Mouse (Mus musculus) liver, embryonic 14.5 days (tissue): Measurements from ENCODE around the gene Srrm4. TPM values are rescaled to one million over a fixed set of nuclear protein-coding genes. Genes with fewer than 3 reads are reported as not detected.

Source experiments
- ATAC-seq: fragments of 200-750 bp; cut with Nextera tagmentation; 2 replicates; pipeline ENCODE4 v1.8.0; 2017; ENCODE audit warnings: moderate number of reproducible peaks, mild to moderate bottlenecking, moderate library complexity; ENCODE audit not compliant: insufficient read depth
- DNase-seq, 3 experiments: peaks; one replicate each; pipeline ENCODE4 v3.0.0-alpha.2; 2012 to 2013; ENCODE audit warnings: low read depth in 3 of 3, low spot score in 3 of 3
- H3K27ac ChIP-seq: fragments of 300-500 bp; sonication (generic); 2 replicates; pipeline ENCODE4 v1.5.1; 2014; ENCODE audit warnings: moderate library complexity, mild to moderate bottlenecking, control low read depth, inconsistent platforms
- H3K27me3 ChIP-seq: fragments of 300-500 bp; sonication (generic); 2 replicates; pipeline ENCODE4 v1.6.1; 2014; ENCODE audit warnings: mild to moderate bottlenecking, low read length, moderate library complexity; ENCODE audit not compliant: control insufficient read depth, insufficient read depth
- H3K36me3 ChIP-seq: fragments of 300-500 bp; sonication (generic); replicated peaks from 2 replicates; pipeline ENCODE4 v1.6.1; 2014; ENCODE audit warnings: low read depth; ENCODE audit not compliant: control insufficient read depth, insufficient read depth
- H3K4me1 ChIP-seq, 2 experiments: fragments of 200-500 bp in 1 of 2; fragments of 300-500 bp in 1 of 2; sonication (generic) in 1 of 2; replicated peaks; 2 replicates each; pipeline ENCODE4 v1.6.1; 2012 to 2014; ENCODE audit warnings: antibody characterized with exemption in 1 of 2, inconsistent platforms in 1 of 2, low read length in 1 of 2; ENCODE audit not compliant: control insufficient read depth in 2 of 2, insufficient read depth in 2 of 2
- H3K4me2 ChIP-seq: fragments of 300-500 bp; sonication (generic); 2 replicates; pipeline ENCODE4 v1.6.1; 2014; ENCODE audit warnings: low read depth, mild to moderate bottlenecking, control low read depth, moderate library complexity
- H3K4me3 ChIP-seq, 2 experiments: fragments of 200-500 bp in 1 of 2; fragments of 300-500 bp in 1 of 2; sonication (generic) in 1 of 2; 2 replicates each; pipeline ENCODE4 v1.5.1; 2012 to 2014; ENCODE audit warnings: low read depth in 2 of 2, low read length in 2 of 2, mild to moderate bottlenecking in 2 of 2, control low read depth in 1 of 2, inconsistent platforms in 1 of 2, moderate library complexity in 1 of 2; ENCODE audit not compliant: insufficient read depth in 1 of 2
- H3K9ac ChIP-seq: fragments of 300-500 bp; sonication (generic); replicated peaks from 2 replicates; pipeline ENCODE4 v1.6.1; 2014; ENCODE audit warnings: mild to moderate bottlenecking, control low read depth, moderate library complexity
- H3K9me3 ChIP-seq: fragments of 300-500 bp; sonication (generic); 2 replicates; pipeline ENCODE4 v1.6.1; 2016; ENCODE audit warnings: low read length, mixed read lengths; ENCODE audit not compliant: control insufficient read depth
- CTCF ChIP-seq: IDR thresholded peaks from 2 replicates; pipeline ENCODE4 v1.5.1; 2016; ENCODE audit warnings: antibody characterized with exemption, low read depth, control low read depth
- EP300 ChIP-seq: IDR thresholded peaks from 2 replicates; pipeline ENCODE4 v1.6.1; 2016; ENCODE audit warnings: antibody characterized with exemption, low read depth
- WGBS: fragments of 180-500 bp; shearing (Covaris S2); extraction: QIAGEN DNeasy Blood & Tissue Kit; methylation state at CpG from one replicate; pipeline ENCODE4 v1.1.7; 2014; ENCODE audit not compliant: insufficient replicate concordance; 5-methylcytosine and 5-hydroxymethylcytosine counted together
- polyA plus RNA-seq, 2 experiments: library from polyadenylated mRNA; depleted of rRNA in 1 of 2; stranded (reverse) in 1 of 2; unstranded in 1 of 2; fragments of >200 nt; fragmentation: Nextera tagmentation in 1 of 2; extraction: Ambion mirVana in 1 of 2; gene quantifications; 2 replicates each; pipeline versions ENCODE4 v1.2.1 to v1.2.3; 2012 to 2014

Srrm4 gene
- polyA plus RNA-seq, 2 experiments = 0.17 to 0.28 TPM

- Histone ChIP-seq H3K4me1 (no peaks in the 10 kb centered on the region), H3K9ac (no peak overlapping the region), H3K27me3 (no peaks in the 10 kb centered on the region), H3K9me3 (no peaks in the 10 kb centered on the region), H3K27ac (no peak overlapping the region), H3K4me3 (no peak overlapping the region), H3K36me3 (no peaks in the 10 kb centered on the region), H3K4me2 (no peak overlapping the region)
- ATAC-seq = no peak
- 16% methylated on average over 21 of the region's 22 CpGs for WGBS
- no peak for TF ChIP-seq EP300
- no peak for TF ChIP-seq CTCF
- DNase-seq = no peak
These were observed 20.3 kb downstream of the Srrm4 start for GRCm38 (mm10) chr5:116571232-116571861.

DNA sequence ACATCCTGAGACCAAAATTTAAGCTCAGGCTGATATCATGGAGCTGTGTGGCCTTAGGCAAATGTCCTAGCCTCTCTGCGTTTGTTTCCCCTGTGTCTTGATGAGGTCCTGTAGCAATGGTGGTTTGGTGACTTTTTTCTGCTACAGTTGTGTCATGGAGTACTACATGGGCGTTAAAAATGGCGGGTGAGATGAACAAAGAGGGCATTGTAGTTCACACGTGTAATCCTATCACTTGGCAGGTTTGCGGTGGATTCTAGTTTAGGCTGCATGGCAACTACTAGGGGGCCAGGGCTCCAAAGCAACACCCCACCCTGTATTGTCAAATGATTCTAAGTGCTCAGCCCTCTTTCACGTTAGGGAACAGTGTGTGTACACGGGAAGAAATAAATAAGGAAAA, 21.1 kb downstream of the Srrm4 start:
- WGBS = 55% methylated on average over 7 of the region's 7 CpGs
- Histone ChIP-seq H3K27ac (no peak overlapping the region), H3K27me3 (no peaks in the 10 kb centered on the region), H3K9ac (no peak overlapping the region), H3K9me3 (no peaks in the 10 kb centered on the region), H3K36me3 (no peaks in the 10 kb centered on the region), H3K4me3 (no peak overlapping the region), H3K4me1 (no peaks in the 10 kb centered on the region), H3K4me2 (no peak overlapping the region)
- no peak for TF ChIP-seq CTCF
- no peak for TF ChIP-seq EP300
- ATAC-seq = no peak
- no peak for DNase-seq

GRCm38 (mm10) chr5:116569629-116570028, 22.0 kb downstream of the Srrm4 start:
- WGBS = 11% methylated on average over 9 of the region's 9 CpGs
- Histone ChIP-seq H3K9ac (no peak overlapping the region), H3K27ac (no peak overlapping the region), H3K27me3 (no peaks in the 10 kb centered on the region), H3K4me1 (no peaks in the 10 kb centered on the region), H3K4me2 (no peak overlapping the region), H3K9me3 (no peaks in the 10 kb centered on the region), H3K4me3 (no peak overlapping the region), H3K36me3 (no peaks in the 10 kb centered on the region)
- ATAC-seq (no peak), DNase-seq (no peak)
- TF ChIP-seq CTCF = no peak
- TF ChIP-seq EP300 = no peak

DNA sequence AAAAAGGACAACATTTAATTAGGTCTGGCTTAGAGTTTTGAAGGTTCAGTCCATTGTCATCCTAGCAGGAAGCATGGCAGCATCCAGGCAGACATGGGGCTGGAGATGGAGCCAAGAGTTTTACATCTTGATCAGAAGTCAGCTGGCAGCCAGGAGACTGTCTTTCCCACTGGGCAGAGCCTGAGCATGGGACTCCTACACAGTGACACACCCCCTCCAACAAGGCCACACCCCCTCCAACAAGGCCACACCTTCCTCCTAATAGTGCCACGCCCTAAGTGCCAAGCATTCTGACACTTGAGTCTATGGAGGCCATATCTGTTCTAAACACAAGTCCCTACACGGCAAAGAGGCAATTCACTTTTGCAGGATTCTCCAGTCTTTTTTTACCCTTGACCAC, 23.6 kb downstream of the Srrm4 start:
- Histone ChIP-seq H3K27ac (no peak overlapping the region), H3K4me1 (no peaks in the 10 kb centered on the region), H3K4me3 (no peak overlapping the region), H3K36me3 (no peaks in the 10 kb centered on the region), H3K4me2 (no peak overlapping the region), H3K9me3 (no peaks in the 10 kb centered on the region), H3K9ac (no peak overlapping the region), H3K27me3 (no peaks in the 10 kb centered on the region)
- 43% methylated on average over 2 of the region's 2 CpGs for WGBS
- TF ChIP-seq EP300 = no peak
- DNase-seq = no peak
- ATAC-seq = no peak

DNA sequence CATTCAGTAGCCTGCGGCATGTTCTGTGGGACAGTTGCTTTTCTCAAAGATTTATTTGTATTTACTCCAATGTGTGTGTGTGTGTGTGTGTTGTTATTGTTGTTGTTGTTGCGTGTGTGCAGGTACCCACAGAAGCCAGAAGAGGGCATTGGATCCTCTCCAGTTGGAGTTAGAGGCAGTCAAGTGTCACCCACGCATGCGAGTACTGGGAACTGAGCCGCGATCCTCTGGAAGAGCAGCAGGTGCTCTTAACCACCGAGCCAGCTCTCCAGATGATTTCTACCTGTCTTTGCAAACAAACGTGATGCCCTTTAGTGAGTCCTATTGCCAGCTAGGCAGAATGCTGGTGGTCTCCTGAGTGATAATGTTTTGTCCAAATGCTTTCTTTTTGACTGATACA, 24.3 kb downstream of the Srrm4 start:
- Histone ChIP-seq H3K4me3 (no peak overlapping the region), H3K9me3 (no peaks in the 10 kb centered on the region), H3K27ac (no peak overlapping the region), H3K36me3 (no peaks in the 10 kb centered on the region), H3K4me2 (no peak overlapping the region), H3K4me1 (no peaks in the 10 kb centered on the region), H3K9ac (no peak overlapping the region), H3K27me3 (no peaks in the 10 kb centered on the region)
- no peak for DNase-seq
- TF ChIP-seq EP300 = no peak
- no peak for TF ChIP-seq CTCF
- WGBS = 70% methylated on average over 8 of the region's 8 CpGs
- no peak for ATAC-seq
